Mouse (Mus musculus) gastrocnemius, adult 2 months (tissue): Measurements from ENCODE around the gene Slfn1. TPM values are rescaled to one million over a fixed set of nuclear protein-coding genes. Genes with fewer than 3 reads are reported as not detected.
"Not testable (repeated sequence)": the region's sequence is repeated elsewhere in the genome, so short reads cannot be mapped to it uniquely, and the experiment has no call there.

ENCODE experiments used
- DNase-seq: peaks from one replicate; pipeline ENCODE4 v3.0.0; 2022
- H3K27ac ChIP-seq: fragments of 200-600 bp; 2 replicates; pipeline ENCODE4 v1.8.1; 2022; ENCODE audit warnings: mild to moderate bottlenecking
- H3K4me3 ChIP-seq: fragments of 200-600 bp; 2 replicates; pipeline ENCODE4 v1.8.1; 2022; ENCODE audit warnings: mild to moderate bottlenecking, moderate library complexity
- CTCF ChIP-seq: fragments of 200-600 bp; IDR thresholded peaks from 2 replicates; pipeline ENCODE4 v1.8.1; 2022; ENCODE audit warnings: antibody characterized with exemption, mild to moderate bottlenecking, moderate library complexity
- intact Hi-C: fragments of 180-260 bp; cut with DNase I; formaldehyde crosslinking; loops from one replicate; pipeline ENCODE4 v1.15.1; 2025
- total RNA-seq, 2 experiments: library from RNA; stranded (reverse); gene quantifications; 2 replicates each; pipeline ENCODE4 v1.2.3; 2021

The Slfn1 gene
- total RNA-seq, 2 experiments from 2014 or later = not detected

DNA sequence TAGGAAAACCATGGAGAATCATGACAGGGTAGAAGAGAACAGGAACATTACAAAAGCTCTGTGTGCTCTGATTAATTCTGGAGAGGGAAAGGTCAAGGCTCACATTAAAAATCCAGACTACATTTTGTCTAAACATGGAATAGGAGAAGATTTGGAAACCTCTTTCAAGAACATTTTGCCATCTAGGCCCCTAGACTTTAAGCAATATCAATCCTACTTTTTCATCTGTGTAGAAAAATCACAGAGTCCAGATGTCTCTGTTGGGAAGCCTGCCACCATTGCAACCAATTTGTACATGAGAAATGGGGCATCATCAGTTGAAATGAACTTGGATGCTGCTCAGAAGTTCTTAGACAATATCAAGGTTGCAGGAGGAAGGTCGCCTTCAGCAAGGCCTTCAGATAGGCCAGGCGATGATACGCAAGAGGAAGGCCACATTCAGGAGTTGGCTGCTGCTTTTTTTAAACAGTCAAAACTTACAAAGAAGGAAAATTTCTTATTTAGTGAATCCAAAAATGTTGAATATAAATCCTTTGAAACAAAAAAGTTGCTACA, 4.6 kb downstream of the Slfn1 start:
- intact Hi-C loops = no loop called here
- DNase-seq = no peak
- H3K27ac ChIP-seq = no peak overlapping the region
- no peak for TF ChIP-seq CTCF
- no peak overlapping the region for H3K4me3 ChIP-seq

DNA sequence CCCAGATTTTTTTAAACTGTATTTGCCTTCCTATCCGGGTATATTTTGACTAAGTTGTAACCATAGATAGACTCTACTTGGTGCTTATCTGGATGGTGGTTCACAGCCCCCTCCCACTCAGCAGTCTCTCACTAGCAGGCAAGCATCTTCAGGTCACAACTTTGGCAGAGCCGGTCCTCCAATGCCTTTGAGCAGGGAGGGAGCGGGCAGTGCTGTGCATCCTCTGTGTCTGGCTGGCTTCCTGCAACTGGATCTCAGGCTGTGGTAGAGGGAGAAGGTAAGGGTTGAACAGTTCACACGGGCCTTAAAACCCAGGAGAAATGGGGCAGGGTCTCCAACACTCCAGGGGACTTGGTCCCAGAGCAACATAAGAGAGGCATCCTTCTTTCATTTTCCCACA, 6.5 kb downstream of the Slfn1 start:
- no peak for DNase-seq
- no peak for TF ChIP-seq CTCF
- H3K4me3 ChIP-seq = no peak overlapping the region
- H3K27ac ChIP-seq = no peak overlapping the region
- intact Hi-C loops = no loop called here

DNA sequence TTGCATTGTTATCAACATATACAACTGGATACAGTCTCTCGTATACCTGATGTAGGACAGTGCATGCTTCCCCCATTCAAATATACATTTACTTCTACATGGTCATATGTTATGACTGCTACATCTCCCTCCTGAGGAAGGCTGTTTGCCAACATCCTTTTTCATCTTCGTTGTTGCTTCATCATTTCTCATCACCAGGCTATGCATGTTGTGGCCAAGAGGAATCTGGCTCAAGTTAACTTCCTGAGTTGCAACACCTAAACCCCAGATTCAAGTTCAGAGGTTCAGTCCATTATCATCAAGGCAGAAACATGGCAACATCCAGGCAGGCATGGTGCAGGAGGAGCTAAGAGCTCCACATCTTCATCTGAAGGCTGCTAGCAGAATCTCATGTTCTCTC, 8.3 kb downstream of the Slfn1 start:
- Histone ChIP-seq H3K27ac (no peak overlapping the region), H3K4me3 (no peak overlapping the region)
- DNase-seq = no peak
- intact Hi-C loops = no loop called here
- TF ChIP-seq CTCF = no peak

GRCm38 (mm10) chr11:83125633-83126032, 9.0 kb downstream of the Slfn1 start:
- intact Hi-C loops, H3K27ac ChIP-seq, H3K4me3 ChIP-seq, DNase-seq: not testable (repeated sequence)

DNA sequence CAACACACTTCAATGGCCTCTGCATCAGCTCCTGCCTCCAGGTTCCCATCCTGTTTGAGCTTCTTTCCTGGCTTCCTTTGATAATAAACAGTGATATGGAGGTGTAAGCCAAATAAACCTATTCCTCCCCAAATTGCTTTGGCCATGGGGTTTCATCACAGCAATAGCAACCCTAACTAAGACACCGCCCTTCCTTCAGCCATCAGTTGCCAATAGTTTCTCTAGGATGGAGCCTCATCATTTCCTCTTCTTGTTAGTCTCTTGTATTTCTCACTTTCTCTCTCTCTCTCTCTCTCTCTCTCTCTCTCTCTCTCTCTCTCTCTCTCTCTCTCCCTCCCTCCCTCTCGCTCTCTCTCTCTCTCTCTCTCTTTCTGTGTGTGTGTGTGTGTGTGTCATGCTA, 20.6 kb downstream of the Slfn1 start:
- intact Hi-C loops, DNase-seq, H3K4me3 ChIP-seq, H3K27ac ChIP-seq: not testable (repeated sequence)

- H3K27ac ChIP-seq, intact Hi-C loops, DNase-seq, H3K4me3 ChIP-seq: not testable (repeated sequence)
Measured at GRCm38 (mm10) chr11:83148939-83149338, 32.3 kb downstream of the Slfn1 start.

Other genes starting within 250 kb of the Slfn1 start
- gene Rffl, start 245.6 kb upstream of the Slfn1 start, total RNA-seq = 10 to 100 TPM in 1 of 2 experiments, 1 to 10 TPM in 1; 6.5 to 10.1 TPM
- 1 to 10 TPM; 2.7 to 3.6 TPM for gene Rad51d, start 226.2 kb upstream of the Slfn1 start, total RNA-seq
- not detected for gene Fndc8, start 224.7 kb upstream of the Slfn1 start, total RNA-seq
- 10 to 100 TPM; 11.4 to 15.1 TPM for gene Nle1, start 208.4 kb upstream of the Slfn1 start, total RNA-seq
- 100 to 1,000 TPM; 169 to 206 TPM for gene Unc45b, start 206.3 kb upstream of the Slfn1 start, total RNA-seq
- gene Slfn5, start 165.5 kb upstream of the Slfn1 start, total RNA-seq = 10 to 100 TPM; 12.2 to 24.1 TPM
- gene Slfn9, start 125.0 kb upstream of the Slfn1 start, total RNA-seq = under 1 TPM; 0.13 to 0.28 TPM
- gene Slfn8, start 96.0 kb upstream of the Slfn1 start, total RNA-seq = under 1 TPM; 0.08 to 0.13 TPM
- gene Slfn2, start 51.7 kb upstream of the Slfn1 start, total RNA-seq = 1 to 10 TPM in 1 of 2 experiments, under 1 TPM in 1; 0.48 to 1.1 TPM
- under 1 TPM; 0.05 to 0.06 TPM for gene Slfn4, start 58.3 kb downstream of the Slfn1 start, total RNA-seq
- 1 to 10 TPM in 1 of 2 experiments, under 1 TPM in 1; 0.99 to 1.1 TPM for gene Slfn3, start 74.5 kb downstream of the Slfn1 start, total RNA-seq
- not detected for gene Slfn14, start 169.9 kb downstream of the Slfn1 start, total RNA-seq
- gene Ap2b1, start 182.2 kb downstream of the Slfn1 start, total RNA-seq = 10 to 100 TPM; 28.8 to 36.0 TPM
- 10 to 100 TPM; 10.7 to 15.1 TPM for gene Pex12, start 185.7 kb downstream of the Slfn1 start, total RNA-seq